Mouse (Mus musculus): Measurements from ENCODE around the gene Tnfrsf19. TPM values are rescaled to one million over a fixed set of nuclear protein-coding genes. Genes with fewer than 3 reads are reported as not detected.

The Tnfrsf19 gene
- polyA plus RNA-seq, 1 experiment from 2014 or later, result 3.8 TPM

DNA sequence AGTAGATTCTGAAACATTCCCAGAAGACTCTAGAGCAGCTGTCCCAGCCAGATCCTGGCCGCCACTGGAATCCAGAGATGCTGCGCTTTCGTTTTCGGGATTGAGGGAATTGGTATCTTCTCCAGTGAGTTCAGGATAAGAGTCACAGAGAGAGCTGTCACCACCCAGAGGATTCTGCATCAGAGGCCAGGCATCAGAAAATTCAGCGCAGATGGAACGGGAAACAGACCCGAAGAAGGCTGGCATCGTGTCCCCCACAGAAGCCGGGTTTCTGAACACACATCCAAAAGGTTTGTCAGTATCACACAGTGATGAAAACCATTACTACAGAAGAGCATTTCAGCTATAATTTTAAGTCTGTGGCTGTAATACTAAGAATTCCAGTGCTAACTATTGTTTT is 75.3 kb downstream of the Tnfrsf19 start:
- no peak for DNase-seq (ENCODE audit: low spot score)

DNA sequence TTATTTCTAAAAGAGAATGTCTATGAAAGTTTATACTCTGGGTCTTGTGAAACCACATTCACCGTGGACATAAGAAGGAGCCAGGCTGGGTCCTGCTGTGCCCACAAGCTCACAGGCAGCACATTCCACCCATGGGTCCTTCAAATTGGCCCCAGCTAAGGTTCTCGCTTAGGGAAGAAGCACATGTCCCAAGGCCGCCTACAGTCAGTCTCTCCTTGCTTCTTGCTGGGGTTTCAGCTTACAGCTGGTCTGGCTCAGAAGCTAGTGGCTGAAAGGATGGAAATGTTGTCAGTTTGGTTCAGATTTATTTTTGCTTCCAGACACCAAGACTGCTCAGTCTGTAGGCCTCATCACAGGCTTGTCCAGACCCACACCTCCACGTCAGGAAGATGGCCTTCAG is 80.2 kb downstream of the Tnfrsf19 start:
- no peak for DNase-seq (ENCODE audit: low spot score)

DNA sequence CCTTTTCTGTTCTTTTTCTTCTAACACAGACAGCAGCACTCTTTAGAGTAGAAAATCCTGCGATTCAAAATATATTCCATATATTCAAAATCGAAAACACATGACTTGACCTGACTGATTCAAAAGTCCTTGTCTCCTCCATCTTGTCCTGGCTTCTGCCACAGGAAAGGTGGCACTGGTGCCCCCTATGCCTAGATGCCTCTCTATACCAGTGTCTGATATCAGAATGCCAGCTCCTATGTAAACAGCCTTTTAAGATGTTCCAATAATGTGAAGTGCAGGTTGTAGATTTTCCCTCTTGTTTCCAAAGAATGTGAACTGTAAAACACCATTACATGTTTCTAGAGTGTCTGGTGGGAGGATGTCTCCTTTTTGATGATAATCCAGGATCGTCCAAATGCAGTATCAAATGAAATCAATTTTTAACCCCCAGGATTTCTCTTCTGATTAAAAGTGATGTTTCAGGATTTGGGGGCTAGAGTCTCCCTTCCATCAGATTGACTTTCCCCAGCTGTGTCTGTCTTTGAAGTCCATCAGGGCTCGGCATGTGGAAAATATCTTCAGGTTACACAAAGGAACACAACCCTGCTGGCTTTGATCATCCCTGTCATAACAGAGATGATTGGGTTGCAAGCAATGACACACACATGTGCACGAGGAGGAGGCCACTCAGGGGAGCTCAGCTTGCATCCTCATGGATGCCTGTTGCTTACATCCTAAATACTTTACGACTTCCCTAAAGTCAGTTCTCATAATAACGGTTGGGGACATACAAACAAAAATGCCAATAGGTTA is 82.1 kb downstream of the Tnfrsf19 start:
- DNase-seq (ENCODE audit: low spot score), result no peak

DNA sequence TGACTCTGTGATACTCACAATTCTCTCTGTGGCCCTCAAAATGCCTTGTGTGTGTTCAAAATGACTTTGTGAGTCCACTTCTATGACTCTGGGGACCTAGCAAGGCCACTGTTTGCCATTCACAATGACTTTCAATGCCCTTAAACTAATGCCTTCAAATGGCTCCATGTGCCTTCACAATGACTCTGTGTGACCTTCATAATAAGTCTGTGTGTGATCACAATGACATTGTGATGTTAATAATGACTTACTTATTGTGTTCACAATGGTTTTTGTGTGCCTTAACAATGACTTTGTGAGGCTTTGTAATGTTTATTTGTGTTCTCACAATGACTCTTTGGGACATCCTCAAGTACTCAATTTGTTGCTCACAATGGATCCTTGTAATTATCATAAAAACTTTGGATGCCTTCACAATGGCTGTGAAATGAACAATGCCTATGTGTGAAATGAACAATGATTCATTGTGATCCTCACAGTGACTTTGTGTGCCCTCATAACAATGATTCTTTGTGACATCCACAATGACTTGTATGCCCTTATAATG is 88.6 kb downstream of the Tnfrsf19 start:
- no peak for DNase-seq (ENCODE audit: low spot score)

DNA sequence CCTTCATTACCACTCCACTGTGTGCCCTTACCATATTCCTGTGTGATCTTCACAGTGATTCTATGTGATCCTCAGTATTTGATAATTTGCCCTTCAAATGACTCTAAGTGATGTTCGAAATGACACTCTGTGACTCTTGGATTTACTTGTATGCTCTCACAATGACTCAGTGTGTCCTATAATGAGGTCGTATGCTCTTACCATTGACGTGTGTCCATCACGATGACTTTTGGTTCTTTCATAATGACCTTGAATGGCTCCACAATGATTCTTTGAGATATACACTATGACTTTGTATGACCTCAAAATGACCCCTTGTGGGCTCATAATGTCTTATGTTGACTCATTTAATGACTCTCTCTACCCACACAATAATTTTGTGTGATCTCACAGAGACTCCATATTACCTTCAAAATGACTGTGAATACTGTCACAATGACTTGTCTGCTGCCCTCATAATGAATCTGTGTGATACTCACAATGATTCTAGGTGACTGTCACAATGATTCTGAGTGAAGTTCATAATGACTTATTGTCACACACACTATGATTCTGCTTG is 108.7 kb downstream of the Tnfrsf19 start:
- DNase-seq (ENCODE audit: low spot score), result no peak

DNA sequence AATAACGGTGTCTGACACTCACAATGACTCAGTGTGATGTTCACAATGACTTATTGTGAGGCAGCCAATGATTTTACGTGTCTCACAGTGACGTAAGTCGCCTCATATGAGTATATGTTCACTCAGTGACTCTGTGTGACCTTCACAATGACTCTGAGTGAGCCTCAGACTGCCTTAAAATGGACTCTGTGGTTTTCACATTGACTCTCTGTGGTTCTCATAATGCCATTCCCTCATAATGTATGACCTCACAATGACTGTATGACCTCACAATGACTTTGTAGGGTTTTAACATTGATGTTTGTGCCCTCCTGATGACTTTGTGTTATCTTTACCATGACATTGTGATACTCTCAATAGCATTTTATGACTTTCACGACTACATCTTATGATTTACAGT is 110.6 kb downstream of the Tnfrsf19 start:
- no peak for DNase-seq (ENCODE audit: low spot score)

DNA sequence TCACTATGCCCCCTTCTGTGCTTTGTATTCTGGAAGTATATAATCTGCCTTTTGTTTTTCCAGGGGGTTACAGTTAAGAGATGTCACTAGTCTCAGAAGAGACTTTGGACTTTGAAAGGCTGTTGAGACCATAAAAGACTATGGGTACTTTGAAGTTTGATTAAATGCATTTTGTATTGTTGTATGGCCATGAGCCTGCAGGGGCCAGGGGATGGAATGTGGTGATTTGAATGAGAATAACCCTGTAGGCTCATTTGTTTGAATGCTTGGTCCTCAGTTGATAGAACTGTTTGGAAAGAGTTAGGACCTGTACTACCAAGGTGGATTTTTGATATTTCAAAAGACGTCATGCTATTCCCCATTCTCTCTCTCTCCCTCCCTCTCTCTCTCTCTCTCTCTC is 120.3 kb downstream of the Tnfrsf19 start:
- no peak for DNase-seq (ENCODE audit: low spot score)

DNA sequence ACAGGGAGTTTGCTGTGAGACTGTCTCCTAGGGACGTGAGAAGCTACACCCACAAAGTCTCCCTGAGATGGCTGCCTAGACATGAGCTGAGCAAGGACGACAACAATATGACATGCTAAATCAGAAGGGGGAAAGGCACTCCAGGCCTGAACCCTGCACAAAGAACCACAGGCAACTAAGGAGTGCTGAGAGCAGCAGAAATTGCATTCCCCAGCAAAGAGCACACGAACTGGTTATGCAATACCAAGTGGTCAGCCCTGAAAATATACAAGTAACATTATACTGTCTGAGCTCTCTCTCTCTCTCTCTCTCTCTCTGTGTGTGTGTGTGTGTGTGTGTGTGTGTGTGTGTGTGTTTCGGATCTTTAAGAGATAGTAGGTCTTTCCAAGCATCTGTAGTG is 129.6 kb downstream of the Tnfrsf19 start:
- DNase-seq (ENCODE audit: low spot score), result no peak

Other genes with a start within 250 kb of the Tnfrsf19 start
- gene Sacs, start 92.0 kb upstream of the Tnfrsf19 start, polyA plus RNA-seq (2015; fragmentation: Nextera tagmentation; extraction: Ambion mirVana), result 2.4 TPM in 2 replicates
- 0.48 and 0.62 TPM in 2 replicates for gene Sgcg, start 212.0 kb upstream of the Tnfrsf19 start, polyA plus RNA-seq (2015; fragmentation: Nextera tagmentation; extraction: Ambion mirVana)